16 mouse cellular contexts compared by ENCODE assay signal in the genomic region with DNA sequence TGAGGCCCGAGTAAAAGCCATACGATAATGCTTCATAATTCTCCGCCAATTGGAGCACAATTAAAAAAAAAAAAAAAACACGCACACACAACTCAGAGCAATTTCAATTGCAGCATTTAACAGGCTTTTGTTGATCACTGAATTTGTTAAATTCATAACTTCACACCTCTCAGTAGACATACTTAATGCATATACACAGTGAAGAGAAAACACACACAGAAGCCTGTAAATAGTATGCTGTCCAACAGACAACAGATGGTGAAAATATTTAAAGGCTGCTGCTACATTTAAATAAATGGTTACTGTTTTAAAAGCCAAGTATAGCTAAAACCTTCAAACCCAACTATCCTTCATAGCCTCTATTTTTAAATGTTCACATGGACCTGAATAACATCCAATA.
"Had no signal": no experiment of that assay in that cellular context is flagged by ENCODE, and none has a peak within 500 bp of the region (broad histone marks: within the 10 kb centered on the region; RNA-seq: fewer than 3 reads in every experiment).

No protein-coding gene starts in this region.

- H3K9me3 ChIP-seq: lung, embryonic 15.5 days; megakaryocyte, embryonic 14.5 days; midbrain, embryonic 13.5 days; midbrain, embryonic 15.5 days; neural tube, embryonic 12.5 days; stomach, embryonic 15.5 days had no signal

- DNase-seq: lung, postnatal 14 days; lung, postnatal 36 days; right cerebral cortex, postnatal 14 days; thymus, adult 2 months; thymus, postnatal 25 days; thymus, postnatal 4 days had no signal

- H3K27ac ChIP-seq: lung, embryonic 15.5 days; macrophage; midbrain, embryonic 13.5 days; midbrain, embryonic 15.5 days; neural tube, embryonic 12.5 days; stomach, embryonic 15.5 days; stomach, postnatal 0 days had no signal

- H3K27me3 ChIP-seq: lung, embryonic 15.5 days; megakaryocyte, embryonic 14.5 days; midbrain, embryonic 13.5 days; midbrain, embryonic 15.5 days; neural tube, embryonic 12.5 days; stomach, embryonic 15.5 days had no signal

- H3K9ac ChIP-seq: lung, embryonic 15.5 days; midbrain, embryonic 13.5 days; midbrain, embryonic 15.5 days; neural tube, embryonic 12.5 days; stomach, embryonic 15.5 days had no signal

- H3K4me3 ChIP-seq: lung, embryonic 15.5 days; megakaryocyte, embryonic 14.5 days; midbrain, embryonic 13.5 days; midbrain, embryonic 15.5 days; neural tube, embryonic 12.5 days; stomach, embryonic 15.5 days had no signal

- ATAC-seq: lung, postnatal 0 days; midbrain, embryonic 13.5 days; midbrain, embryonic 15.5 days had no signal

- H3K4me1 ChIP-seq: lung, embryonic 15.5 days; megakaryocyte, embryonic 14.5 days; midbrain, embryonic 13.5 days; midbrain, embryonic 15.5 days; neural tube, embryonic 12.5 days; stomach, embryonic 15.5 days had no signal

- H3K36me3 ChIP-seq: lung, embryonic 15.5 days; midbrain, embryonic 13.5 days; midbrain, embryonic 15.5 days; neural tube, embryonic 12.5 days; stomach, embryonic 15.5 days had no signal

- H3K4me2 ChIP-seq: lung, embryonic 15.5 days; midbrain, embryonic 11.5 days; midbrain, embryonic 13.5 days; midbrain, embryonic 15.5 days; neural tube, embryonic 12.5 days; stomach, embryonic 15.5 days had no signal
